Mouse (Mus musculus): Measurements from ENCODE around the gene Il1r1.

GRCm38 (mm10) chr1:40322543-40322942 lies 97.7 kb downstream of the Il1r1 start:
- TF ChIP-seq CTCF (IDR thresholded peaks at IDR 0.05; ENCODE audit: borderline replicate concordance, extremely low read depth, insufficient read depth, insufficient read length) (no peak), POLR2A (IDR thresholded peaks at IDR 0.05; ENCODE audit: borderline replicate concordance, extremely low read depth, insufficient read depth, insufficient read length, poor library complexity, severe bottlenecking) (no peak)

All from brain, embryonic 14.5 days (tissue).